Mouse (Mus musculus) liver, embryonic 13.5 days (tissue): ENCODE results near the gene Mark4. TPM values are rescaled to one million over a fixed set of nuclear protein-coding genes. Genes with fewer than 3 reads are reported as not detected.
A peak's percentile ranks its signal among the peaks of the same experiment; 100 is the strongest.

Source experiments
- ATAC-seq: fragments of 200-750 bp; cut with Nextera tagmentation; 2 replicates; pipeline ENCODE4 v1.8.0; 2017; ENCODE audit warnings: low read depth, mild to moderate bottlenecking, moderate number of reproducible peaks, moderate library complexity
- DNase-seq: peaks from one replicate; pipeline ENCODE4 v3.0.0; 2022
- H3K27ac ChIP-seq: fragments of 300-500 bp; sonication (generic); 2 replicates; pipeline ENCODE4 v1.5.1; 2015; ENCODE audit warnings: moderate library complexity, mild to moderate bottlenecking, inconsistent platforms
- H3K27me3 ChIP-seq: fragments of 300-500 bp; sonication (generic); 2 replicates; pipeline ENCODE4 v1.6.1; 2015; ENCODE audit warnings: mild to moderate bottlenecking, inconsistent platforms
- H3K36me3 ChIP-seq: fragments of 300-500 bp; sonication (generic); 2 replicates; pipeline ENCODE4 v1.6.1; 2015; ENCODE audit warnings: mild to moderate bottlenecking, inconsistent platforms
- H3K4me1 ChIP-seq: fragments of 300-500 bp; sonication (generic); replicated peaks from 2 replicates; pipeline ENCODE4 v1.6.1; 2015; ENCODE audit warnings: inconsistent platforms
- H3K4me2 ChIP-seq: fragments of 300-500 bp; sonication (generic); 2 replicates; pipeline ENCODE4 v1.6.1; 2015; ENCODE audit warnings: inconsistent platforms, mild to moderate bottlenecking, moderate library complexity
- H3K4me3 ChIP-seq: fragments of 300-500 bp; sonication (generic); replicated peaks from 2 replicates; pipeline ENCODE4 v1.5.1; 2015; ENCODE audit warnings: mild to moderate bottlenecking, inconsistent platforms
- H3K9ac ChIP-seq: fragments of 300-500 bp; sonication (generic); 2 replicates; pipeline ENCODE4 v1.6.1; 2015; ENCODE audit warnings: mild to moderate bottlenecking, inconsistent platforms
- H3K9me3 ChIP-seq: fragments of 300-500 bp; sonication (generic); replicated peaks from 2 replicates; pipeline ENCODE4 v1.6.1; 2016; ENCODE audit warnings: inconsistent platforms
- WGBS: fragments of 180-500 bp; shearing (Covaris S2); methylation state at CpG from one replicate; pipeline ENCODE4 v1.1.7; 2015; ENCODE audit not compliant: insufficient replicate concordance; 5-methylcytosine and 5-hydroxymethylcytosine counted together
- polyA plus RNA-seq: library from polyadenylated mRNA; unstranded; fragments of >200 nt; fragmentation: Nextera tagmentation; extraction: Ambion mirVana; gene quantifications from 2 replicates; pipeline ENCODE4 v1.2.1, GENCODE M21; 2015

Mark4 gene
- polyA plus RNA-seq, 1 experiment from 2014 or later, result 1.6 TPM

DNA sequence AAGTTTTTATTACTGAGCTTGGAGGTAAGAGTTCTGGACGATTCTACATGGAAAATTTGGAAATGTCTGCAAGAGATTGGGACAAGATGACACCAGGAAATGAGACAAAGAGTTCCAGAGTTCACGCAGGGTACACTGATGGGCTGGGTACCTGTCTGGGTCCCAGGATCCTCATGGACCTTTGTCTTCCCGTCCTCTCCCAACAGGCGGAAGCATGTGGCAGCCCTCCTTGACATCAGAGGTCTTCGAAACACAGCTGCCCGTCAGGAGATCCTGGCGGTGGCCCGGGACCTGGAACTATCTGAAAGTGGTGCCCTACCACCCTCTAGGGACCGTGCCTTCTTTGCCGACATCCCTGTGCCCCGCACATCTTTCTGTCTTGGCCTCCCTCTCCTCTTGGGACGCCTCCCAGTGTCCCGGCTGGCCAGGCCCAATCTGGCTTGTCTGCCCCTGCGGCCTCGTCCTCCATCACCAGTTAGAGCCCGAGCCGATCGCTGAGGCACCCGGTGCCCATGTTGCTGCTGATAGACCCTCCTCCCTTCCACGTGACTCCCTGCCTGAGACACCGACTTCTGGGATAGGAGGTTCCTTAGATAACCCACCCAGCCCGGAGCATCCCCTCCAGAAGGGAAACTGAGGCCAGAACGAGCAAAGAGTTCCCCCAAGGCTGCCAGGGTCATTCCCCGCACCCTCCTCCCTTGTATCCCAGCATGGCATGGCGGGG, 36.3 kb upstream of the Mark4 start:
- Histone ChIP-seq H3K36me3 (no peaks in the 10 kb centered on the region), H3K4me2 (no peak overlapping the region), H3K4me3 (no peak overlapping the region), H3K9me3 (no peaks in the 10 kb centered on the region), H3K27ac (no peak overlapping the region), H3K9ac (no peak overlapping the region), H3K27me3 (peaks cover 12% of the 10 kb centered on the region), H3K4me1 (peaks cover 33% of the 10 kb centered on the region)
- WGBS, result 77% methylated on average over 25 of the region's 25 CpGs
- DNase-seq, result no peak
- no peak for ATAC-seq

DNA sequence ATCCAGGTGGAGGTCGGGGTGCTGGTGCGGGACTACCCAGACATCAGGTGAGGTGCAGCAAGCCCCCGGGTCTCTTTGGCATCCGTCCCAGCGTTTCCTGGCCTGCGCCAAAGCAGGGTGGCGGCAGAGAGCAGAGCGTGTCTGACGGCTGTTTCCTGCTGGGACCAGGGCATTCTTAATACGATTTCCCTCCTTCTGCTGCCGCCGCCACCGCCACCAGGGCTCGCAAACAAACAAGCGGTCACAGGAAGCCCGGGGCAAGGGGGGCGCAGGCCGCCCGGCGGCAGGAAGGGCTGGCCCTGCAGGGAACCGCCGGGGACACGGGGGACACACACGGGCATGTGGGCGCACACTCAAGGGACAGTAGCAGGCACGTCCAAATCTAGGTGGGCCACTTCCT, 33.1 kb upstream of the Mark4 start:
- Histone ChIP-seq H3K4me2 (peak overlapping the region; percentile 16), H3K9me3 (no peaks in the 10 kb centered on the region), H3K4me3 (no peak overlapping the region), H3K27me3 (peaks cover 31% of the 10 kb centered on the region), H3K9ac (no peak overlapping the region), H3K4me1 (peaks cover 18% of the 10 kb centered on the region), H3K36me3 (no peaks in the 10 kb centered on the region), H3K27ac (no peak overlapping the region)
- 33% methylated on average over 26 of the region's 26 CpGs for WGBS
- DNase-seq, result no peak
- ATAC-seq, result no peak

DNA sequence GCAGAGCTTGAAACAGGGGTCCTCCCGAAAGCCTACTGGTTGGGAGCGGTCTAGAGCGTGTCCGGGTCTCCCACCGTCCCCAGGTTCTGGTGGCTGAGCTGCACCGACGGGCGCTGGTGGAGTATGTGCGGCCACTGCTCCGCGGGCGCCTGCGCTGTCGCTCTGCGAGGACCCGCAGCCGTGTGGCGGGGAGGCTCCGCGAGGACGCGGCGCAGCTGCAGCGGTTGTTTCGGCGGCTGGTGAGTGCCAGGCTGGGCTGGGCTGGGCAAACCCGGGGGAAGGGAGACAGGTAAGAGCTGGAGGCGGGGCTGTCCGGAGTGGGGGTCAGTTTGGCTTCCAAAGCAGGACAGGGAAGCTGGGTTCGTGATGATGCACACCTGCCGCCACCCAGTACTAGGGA, 30.9 kb upstream of the Mark4 start:
- H3K27me3 ChIP-seq, result peaks cover 31% of the 10 kb centered on the region
- DNase-seq (no peak), ATAC-seq (no peak)
- H3K36me3 ChIP-seq, result no peaks in the 10 kb centered on the region
- H3K4me3 ChIP-seq, result no peak overlapping the region
- H3K4me2 ChIP-seq, result no peak overlapping the region
- H3K4me1 ChIP-seq, result peaks cover 8% of the 10 kb centered on the region
- no peaks in the 10 kb centered on the region for H3K9me3 ChIP-seq
- WGBS, result 69% methylated on average over 31 of the region's 31 CpGs
- H3K27ac ChIP-seq, result no peak overlapping the region
- H3K9ac ChIP-seq, result no peak overlapping the region

DNA sequence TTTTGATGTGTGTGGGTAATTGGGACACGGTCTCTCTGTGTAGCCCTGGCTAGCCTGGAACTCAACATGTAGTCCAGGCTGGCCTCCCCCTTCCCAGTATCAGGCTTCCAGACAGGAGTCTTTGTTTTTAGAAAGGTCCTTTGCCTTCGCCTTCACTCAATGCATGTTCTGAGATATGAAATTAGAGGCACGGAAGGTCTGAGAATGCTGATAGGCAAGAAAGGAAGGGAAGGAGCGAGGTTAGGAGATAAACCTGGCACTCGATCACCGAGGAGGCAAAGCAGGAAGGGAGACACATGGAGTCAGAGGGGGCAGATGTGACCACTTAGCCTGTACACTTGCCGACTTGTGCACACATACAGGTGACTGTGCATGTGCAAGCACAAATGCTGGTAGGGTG, 27.9 kb upstream of the Mark4 start:
- ATAC-seq, result no peak
- no peak overlapping the region for H3K9ac ChIP-seq
- no peaks in the 10 kb centered on the region for H3K9me3 ChIP-seq
- H3K27ac ChIP-seq, result no peak overlapping the region
- DNase-seq, result no peak
- peaks cover 30% of the 10 kb centered on the region for H3K27me3 ChIP-seq
- H3K4me1 ChIP-seq, result peaks cover 6% of the 10 kb centered on the region
- 28% methylated on average over 7 of the region's 7 CpGs for WGBS
- no peak overlapping the region for H3K4me2 ChIP-seq
- no peaks in the 10 kb centered on the region for H3K36me3 ChIP-seq
- H3K4me3 ChIP-seq, result no peak overlapping the region

DNA sequence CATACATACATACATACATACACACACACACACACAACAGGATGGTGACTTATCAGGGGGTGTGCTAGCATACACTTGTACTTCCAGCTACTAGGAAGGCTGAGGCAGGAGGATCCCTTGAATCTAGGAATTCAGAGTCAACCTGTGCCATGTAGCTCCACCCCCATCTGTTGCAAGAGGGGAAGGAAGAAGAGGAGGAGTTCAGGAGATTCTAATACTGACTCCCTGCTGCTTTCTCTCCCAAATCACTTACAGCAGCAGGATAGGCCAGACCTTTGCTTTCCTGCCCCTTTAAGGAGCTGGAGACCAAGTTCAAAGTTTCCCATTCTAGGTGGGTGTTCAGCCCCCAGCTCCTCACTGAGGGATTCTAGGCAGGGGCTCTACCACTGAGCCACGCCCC, 26.9 kb upstream of the Mark4 start:
- Histone ChIP-seq H3K4me2 (no peak overlapping the region), H3K27me3 (peaks cover 22% of the 10 kb centered on the region)

DNA sequence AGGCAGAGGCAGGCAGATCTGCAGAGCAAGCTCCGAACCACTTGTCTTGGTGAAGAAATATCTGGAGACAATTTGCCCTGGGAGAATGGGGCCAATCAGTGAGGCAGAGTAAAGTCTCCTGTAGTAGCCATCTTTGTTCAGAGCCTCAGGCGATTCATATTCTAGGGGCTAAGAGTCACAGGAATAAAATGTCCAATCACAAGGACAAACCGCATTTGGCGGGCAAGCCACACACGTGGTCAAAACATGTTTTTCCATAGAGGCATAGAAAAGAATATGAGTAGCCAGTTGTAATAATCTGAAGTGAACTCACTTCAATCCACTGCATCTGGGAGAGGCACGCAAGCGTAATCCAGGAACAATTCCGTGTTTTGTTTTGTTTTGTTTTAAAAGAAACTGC, 24.7 kb upstream of the Mark4 start:
- no peak for DNase-seq
- H3K9ac ChIP-seq, result no peak overlapping the region
- no peak overlapping the region for H3K4me2 ChIP-seq
- H3K27ac ChIP-seq, result no peak overlapping the region
- H3K27me3 ChIP-seq, result 0 out of 2 replicates have a peak, but pooled peaks cover 5% of the 10 kb centered on the region
- no peak for ATAC-seq
- H3K9me3 ChIP-seq, result no peaks in the 10 kb centered on the region
- WGBS, result 78% methylated on average over 8 of the region's 8 CpGs
- no peak overlapping the region for H3K4me3 ChIP-seq
- no peaks in the 10 kb centered on the region for H3K36me3 ChIP-seq
- H3K4me1 ChIP-seq, result 0 out of 2 replicates have a peak, but pooled peaks cover 4% of the 10 kb centered on the region

More for the DNA sequence above, 26.9 kb upstream of the Mark4 start:
- Histone ChIP-seq H3K27ac (no peak overlapping the region), H3K4me3 (no peak overlapping the region), H3K36me3 (no peaks in the 10 kb centered on the region), H3K9ac (no peak overlapping the region), H3K4me1 (peaks cover 3% of the 10 kb centered on the region; the same call in 1 of the 2 replicates), H3K9me3 (no peaks in the 10 kb centered on the region)
- no peak for ATAC-seq
- DNase-seq, result no peak
- WGBS, result 65% methylated on average over 1 of the region's 1 CpGs

DNA sequence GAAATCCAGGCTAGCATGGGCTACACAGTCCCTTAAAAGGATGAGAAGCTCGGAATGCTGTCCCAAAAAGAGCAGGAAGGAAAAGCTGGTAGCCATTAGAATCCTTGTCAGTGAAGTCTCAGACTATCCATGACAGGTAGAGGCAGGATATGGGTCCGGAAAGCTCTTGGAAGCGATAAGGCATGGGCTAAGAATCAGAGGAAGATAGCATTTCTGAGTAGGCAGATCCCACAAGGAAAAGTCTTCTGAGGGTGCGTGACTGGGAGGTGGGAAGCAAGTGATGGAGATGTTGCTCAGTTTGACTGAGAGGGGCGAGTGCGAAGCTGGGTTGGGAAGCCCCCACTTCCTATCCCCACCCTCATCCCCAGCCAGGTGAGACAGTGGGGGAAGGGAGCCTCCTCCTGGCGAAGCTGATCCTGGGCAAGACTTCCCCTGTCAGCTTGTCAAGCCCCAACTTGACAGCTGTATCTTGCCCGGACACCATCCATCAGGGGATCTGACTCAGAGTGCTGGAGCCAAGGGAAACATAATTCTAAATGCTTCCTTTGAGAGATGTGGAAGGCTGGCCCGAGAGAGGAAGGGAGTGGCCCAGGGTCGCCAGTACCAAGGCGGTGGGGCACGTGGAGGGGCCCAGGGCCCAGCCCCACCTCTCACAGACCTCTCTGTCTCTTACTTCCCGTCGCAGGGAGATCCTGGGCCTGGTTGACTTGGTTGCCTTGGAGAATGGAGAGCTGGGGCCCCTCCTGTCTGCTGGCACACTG, 19.2 kb upstream of the Mark4 start:
- Histone ChIP-seq H3K4me1 (peaks cover 19% of the 10 kb centered on the region), H3K27ac (no peak overlapping the region), H3K27me3 (peaks cover 34% of the 10 kb centered on the region), H3K9ac (no peak overlapping the region), H3K36me3 (peaks cover 3% of the 10 kb centered on the region; the same call in 1 of the 2 replicates), H3K9me3 (no peaks in the 10 kb centered on the region), H3K4me2 (no peak overlapping the region), H3K4me3 (no peak overlapping the region)
- WGBS, result 26% methylated on average over 14 of the region's 14 CpGs
- 0 out of 2 replicates have a peak, but pooled peaks have one; percentile 36 for ATAC-seq
- DNase-seq, result no peak

DNA sequence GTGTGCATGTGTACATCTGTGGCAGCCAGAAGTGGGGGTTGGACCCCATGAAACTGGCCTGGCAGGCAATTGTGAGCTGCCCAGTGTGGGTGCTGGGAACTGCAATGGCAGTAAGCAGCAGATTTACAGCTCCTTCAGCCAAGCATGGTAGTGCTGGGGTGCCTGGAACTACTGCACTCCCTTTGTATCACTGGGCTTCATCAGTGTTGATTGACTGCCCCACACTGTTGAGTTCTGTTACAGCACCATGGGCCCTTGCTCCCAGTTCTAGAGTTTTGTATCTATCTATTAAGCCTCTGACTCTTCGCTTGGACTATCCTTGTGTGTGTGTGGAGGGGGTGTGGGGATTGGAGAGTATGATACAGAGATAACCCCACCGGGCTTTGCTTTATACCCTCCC, 18.5 kb upstream of the Mark4 start:
- H3K27me3 ChIP-seq, result peaks cover 41% of the 10 kb centered on the region
- 24% methylated on average over 2 of the region's 2 CpGs for WGBS
- DNase-seq (no peak), ATAC-seq (no peak)
- no peak overlapping the region for H3K4me2 ChIP-seq
- no peaks in the 10 kb centered on the region for H3K9me3 ChIP-seq
- no peak overlapping the region for H3K4me3 ChIP-seq
- no peak overlapping the region for H3K27ac ChIP-seq
- H3K36me3 ChIP-seq, result peaks cover 3% of the 10 kb centered on the region; the same call in 1 of the 2 replicates
- peaks cover 23% of the 10 kb centered on the region for H3K4me1 ChIP-seq
- H3K9ac ChIP-seq, result no peak overlapping the region

DNA sequence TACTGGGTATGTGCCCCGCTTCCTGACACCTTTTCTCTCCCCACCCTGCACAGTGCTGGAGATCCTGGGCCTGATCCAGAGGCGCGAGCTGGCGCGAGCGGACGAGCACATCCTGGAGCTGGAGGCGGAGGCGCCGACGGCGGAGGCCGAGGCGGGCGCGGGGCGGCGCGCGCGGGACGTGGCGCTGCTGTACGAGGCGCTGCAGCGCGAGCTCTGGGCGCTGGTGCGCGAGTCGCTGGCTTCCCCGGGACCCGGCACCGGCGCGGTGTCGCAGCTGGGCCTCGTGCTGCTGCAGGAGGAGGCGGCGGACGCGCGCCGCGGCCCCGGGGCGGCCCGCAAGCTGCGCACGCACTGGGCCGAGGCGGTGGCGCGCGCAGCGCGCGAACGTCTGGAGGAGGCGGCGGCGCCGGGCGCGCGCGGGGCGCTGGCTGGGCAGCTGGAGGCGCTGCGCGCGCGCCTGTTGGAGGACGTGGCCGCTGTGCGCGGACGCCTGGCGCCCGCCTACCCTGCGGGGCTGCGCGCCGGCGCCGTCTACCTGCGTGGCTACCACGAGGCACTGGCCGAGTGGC, 15.3 kb upstream of the Mark4 start:
- H3K4me3 ChIP-seq, result peak overlapping the region; percentile 55
- WGBS, result 8% methylated on average over 84 of the region's 89 CpGs
- peaks cover 3% of the 10 kb centered on the region; the same call in 1 of the 2 replicates for H3K36me3 ChIP-seq
- peak overlapping the region; percentile 39; the same call in 1 of the 2 replicates for H3K9ac ChIP-seq
- H3K4me2 ChIP-seq, result peak overlapping the region; percentile 71
- H3K27me3 ChIP-seq, result peaks cover 63% of the 10 kb centered on the region
- DNase-seq (no peak), ATAC-seq (peak; percentile 51)
- peaks cover 33% of the 10 kb centered on the region for H3K4me1 ChIP-seq
- no peaks in the 10 kb centered on the region for H3K9me3 ChIP-seq
- no peak overlapping the region for H3K27ac ChIP-seq

DNA sequence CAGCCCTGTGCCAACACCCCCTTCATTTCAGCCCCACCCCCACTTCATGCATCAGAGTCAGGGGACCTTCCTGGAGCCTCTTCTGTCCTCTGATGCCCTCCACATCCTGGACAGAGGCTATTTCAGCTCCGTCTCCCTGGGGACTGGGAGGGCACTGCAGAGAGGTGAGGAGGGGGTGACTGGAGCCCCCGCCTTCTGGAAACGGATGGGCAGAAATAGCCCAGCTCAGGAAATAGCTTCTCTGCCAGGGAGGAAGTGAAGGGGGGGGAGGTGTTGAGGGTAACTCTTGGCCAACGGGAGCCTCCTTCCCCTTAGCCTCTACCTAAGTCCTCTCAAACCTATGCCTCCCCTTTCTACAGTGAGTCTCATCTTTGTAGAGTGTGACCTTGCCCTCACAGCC, 13.8 kb upstream of the Mark4 start:
- 21% methylated on average over 4 of the region's 4 CpGs for WGBS
- Histone ChIP-seq H3K4me1 (peaks cover 38% of the 10 kb centered on the region), H3K27me3 (peaks cover 66% of the 10 kb centered on the region), H3K27ac (peak overlapping the region; percentile 34; the same call in 1 of the 2 replicates), H3K9ac (no peak overlapping the region; the same call in 1 of the 2 replicates), H3K36me3 (peaks cover 3% of the 10 kb centered on the region; the same call in 1 of the 2 replicates), H3K4me3 (no peak overlapping the region), H3K9me3 (no peaks in the 10 kb centered on the region), H3K4me2 (0 out of 2 replicates have a peak overlapping the region, but pooled peaks have one; percentile 15)
- no peak for DNase-seq
- ATAC-seq, result peak; percentile 46

DNA sequence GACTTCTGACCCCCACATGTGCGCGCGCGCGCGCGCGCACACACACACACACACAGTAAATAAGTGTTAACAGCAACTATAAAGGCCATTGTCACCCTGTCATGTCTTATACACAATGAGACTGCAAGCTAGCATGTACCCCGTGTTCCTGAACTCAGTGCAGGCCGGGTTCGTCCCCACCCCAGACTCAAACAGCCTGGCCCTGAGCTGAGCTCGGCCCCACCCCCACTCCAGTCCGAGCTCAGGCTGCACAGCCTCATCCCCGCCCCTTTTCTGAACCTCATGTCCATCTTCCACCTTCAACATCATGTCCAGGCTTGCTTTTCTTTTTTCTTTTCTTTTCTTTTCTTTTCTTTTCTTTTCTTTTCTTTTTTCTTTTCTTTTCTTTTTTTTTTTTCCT, 11.7 kb upstream of the Mark4 start:
- H3K27ac ChIP-seq, result no peak overlapping the region
- ATAC-seq (no peak), DNase-seq (no peak)
- peaks cover 65% of the 10 kb centered on the region for H3K27me3 ChIP-seq
- H3K9me3 ChIP-seq, result no peaks in the 10 kb centered on the region
- no peak overlapping the region for H3K9ac ChIP-seq
- H3K4me1 ChIP-seq, result peaks cover 46% of the 10 kb centered on the region
- 49% methylated on average over 14 of the region's 14 CpGs for WGBS
- H3K36me3 ChIP-seq, result peaks cover 3% of the 10 kb centered on the region; the same call in 1 of the 2 replicates
- no peak overlapping the region for H3K4me2 ChIP-seq
- no peak overlapping the region for H3K4me3 ChIP-seq
